Mouse (Mus musculus) small intestine, adult 2 months (tissue): ENCODE measurements at regions not wholly inside any gene's neighbourhood (a gene's known extent, or its start where the extent isn't known, plus 50 kb on each side); places are given as distances from the start of the nearest gene placed in this dataset.

Experiments
- CTCF ChIP-seq: fragments of 200-500 bp; IDR thresholded peaks from 2 replicates; pipeline ENCODE4 v1.5.1; 2012; ENCODE audit warnings: low read depth, mild to moderate bottlenecking, control low read depth, inconsistent platforms, low read length, moderate library complexity, mixed read lengths; ENCODE audit not compliant: insufficient replicate concordance, insufficient read length; ENCODE audit errors: extremely low read depth
- POLR2A ChIP-seq: fragments of 200-500 bp; IDR thresholded peaks from 2 replicates; pipeline ENCODE4 v1.6.1; 2012; ENCODE audit warnings: low read depth, mild to moderate bottlenecking, control low read depth, inconsistent platforms, low read length, moderate library complexity

DNA sequence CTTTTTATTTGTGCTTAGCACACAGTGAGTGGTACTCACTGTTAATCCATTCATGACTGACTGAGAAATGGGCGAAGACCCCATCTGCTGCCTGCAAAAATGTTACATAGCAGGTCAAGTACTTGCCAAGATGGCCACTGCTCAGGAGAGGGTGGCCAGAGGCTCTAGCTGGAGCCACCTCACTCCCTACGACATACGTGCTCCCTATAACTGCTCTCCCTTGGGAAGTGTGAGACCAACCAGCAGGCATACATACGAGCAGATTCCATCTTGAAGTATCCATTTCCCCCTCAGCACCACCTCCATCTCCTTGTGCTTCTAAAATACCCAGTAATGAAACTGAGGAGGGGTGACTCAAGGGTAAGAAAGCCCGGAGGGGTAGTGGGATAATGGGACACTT is 172.0 kb upstream of the Sdk2 start:
- no peak for TF ChIP-seq CTCF
- no peak for TF ChIP-seq POLR2A
